Mouse (Mus musculus): ENCODE measurements around the gene Atp6v1d.

DNA sequence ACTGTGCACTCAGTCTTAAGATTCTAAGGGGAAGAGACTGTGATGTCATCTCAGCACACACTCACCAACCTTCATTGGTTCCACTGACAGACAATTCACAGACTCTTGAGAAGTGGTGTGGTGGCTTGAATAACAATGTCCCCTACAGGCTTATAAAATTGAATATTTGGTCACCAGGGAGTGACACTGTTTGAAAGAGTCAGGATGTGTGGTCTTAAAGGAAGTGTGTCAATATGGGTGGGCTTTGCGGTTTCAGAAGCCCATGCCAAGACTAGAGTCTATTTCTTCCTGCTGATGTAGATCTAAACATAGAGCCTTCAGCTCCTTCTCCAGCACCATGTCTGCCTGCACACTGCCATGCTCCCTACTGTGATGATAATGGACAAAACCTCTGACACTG is 36.4 kb upstream of the Atp6v1d start:
- TF ChIP-seq MYOD1 (IDR thresholded peaks at IDR 0.05; ENCODE audit: control insufficient read depth in 1 of 3, insufficient read length in 2 of 3, low read depth in 2 of 3) = no peak
- TF ChIP-seq E2F4 (IDR thresholded peaks at IDR 0.05; ENCODE audit: insufficient read depth) = no peak
- no peak for TF ChIP-seq POLR2A (IDR thresholded peaks at IDR 0.05; ENCODE audit: insufficient read length, low read depth)
